Mouse (Mus musculus): ENCODE data around the gene Entpd1.

Entpd1 gene

DNA sequence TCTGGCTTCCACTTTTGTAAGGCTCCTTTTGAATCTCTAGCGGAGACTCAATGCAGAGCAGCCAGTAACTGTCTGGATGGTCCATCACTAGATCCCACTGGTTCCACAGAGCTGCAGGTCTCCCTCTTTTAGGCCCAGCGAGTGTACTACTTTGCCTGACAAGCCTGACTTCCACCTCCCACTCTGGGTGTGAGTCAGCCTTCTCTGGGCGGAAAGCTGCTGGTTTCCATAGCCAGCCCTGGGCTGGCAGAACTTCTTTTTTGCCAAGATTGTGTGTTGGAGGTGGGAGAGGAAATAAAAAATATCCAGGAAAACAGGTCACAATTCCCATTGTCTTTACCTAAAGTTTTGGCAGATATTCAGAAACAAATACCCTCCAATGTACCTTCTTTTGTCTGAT, 17.9 kb downstream of the Entpd1 start:
- 44% methylated on average over 3 of the region's 3 CpGs for WGBS

DNA sequence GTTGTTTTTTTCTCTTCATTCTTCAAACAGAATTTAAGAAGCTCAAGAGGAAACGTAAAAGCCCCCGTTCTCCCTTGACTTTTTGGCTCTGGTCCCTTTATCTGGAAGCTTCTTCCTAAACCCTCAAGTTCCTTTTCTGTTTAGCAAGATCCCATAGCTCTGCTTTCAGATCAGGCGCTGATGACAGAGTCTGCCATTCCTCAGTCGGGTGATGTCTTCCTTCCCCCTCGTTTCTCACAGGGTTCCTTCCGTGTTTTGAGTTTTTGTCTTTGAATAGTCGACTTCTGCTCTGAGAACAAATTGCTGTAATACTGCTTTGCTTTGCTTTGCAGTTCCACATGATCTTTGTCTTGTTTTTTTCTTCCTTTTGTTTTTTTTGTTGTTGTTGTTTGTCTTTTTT, 18.4 kb downstream of the Entpd1 start:
- 36% methylated on average over 7 of the region's 7 CpGs for WGBS

DNA sequence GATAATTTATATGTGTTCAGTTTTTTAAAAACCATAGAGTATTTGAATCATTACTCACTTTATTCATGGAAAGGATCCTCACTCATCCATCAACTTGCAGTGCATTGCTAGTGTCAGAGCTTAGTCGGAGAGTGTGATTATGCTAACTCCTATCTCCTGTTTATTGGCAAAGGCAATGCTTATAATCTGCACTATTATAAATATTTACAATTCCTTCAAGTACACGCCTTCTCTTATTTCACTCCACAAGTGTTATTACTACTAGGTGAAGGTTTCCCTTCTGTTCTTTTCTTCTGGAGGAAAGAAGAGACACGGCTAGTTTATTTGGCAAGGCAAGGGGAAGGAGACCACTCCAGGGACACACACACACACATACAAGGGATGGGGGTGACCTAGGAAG, 20.0 kb downstream of the Entpd1 start:
- WGBS, result 82% methylated on average over 3 of the region's 3 CpGs

DNA sequence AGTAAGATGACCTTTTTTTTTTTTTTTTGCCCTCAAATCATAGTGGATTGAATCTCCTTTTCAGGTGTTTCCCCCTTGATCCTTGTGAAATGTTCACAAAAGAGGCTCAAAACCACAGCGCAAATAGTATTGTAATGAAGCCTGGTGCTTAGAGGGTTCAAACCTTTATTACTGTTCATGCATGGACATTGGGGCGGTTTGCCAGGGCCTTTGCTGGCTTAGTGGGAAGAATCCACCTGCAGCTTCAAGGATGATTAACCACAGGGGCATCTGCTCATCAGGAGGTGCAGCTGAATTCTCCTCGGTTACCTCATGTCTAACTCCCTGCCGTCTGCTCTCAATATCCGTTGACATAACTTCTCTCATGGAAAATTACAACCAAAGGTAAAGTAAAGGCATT, 20.5 kb downstream of the Entpd1 start:
- 91% methylated on average over 5 of the region's 5 CpGs for WGBS

DNA sequence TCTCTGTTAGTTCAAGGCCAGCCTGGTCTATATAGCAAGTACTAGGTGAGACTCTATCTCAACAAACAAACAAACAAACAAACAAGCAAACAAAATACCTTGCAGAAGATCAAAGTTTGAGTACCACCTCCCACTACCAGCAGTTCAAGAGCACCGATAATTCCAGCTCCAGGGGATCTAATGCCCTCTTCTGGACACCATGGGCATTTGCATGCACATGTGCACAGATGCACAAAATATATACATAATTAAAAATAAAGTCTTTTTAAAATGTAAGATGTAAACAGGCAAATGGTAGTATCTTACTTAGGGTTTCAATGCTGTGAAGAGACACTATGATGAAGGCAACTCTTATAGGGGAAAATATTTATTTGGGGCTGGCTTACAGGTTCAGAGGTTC, 21.0 kb downstream of the Entpd1 start:
- 77% methylated on average over 1 of the region's 1 CpGs for WGBS

DNA sequence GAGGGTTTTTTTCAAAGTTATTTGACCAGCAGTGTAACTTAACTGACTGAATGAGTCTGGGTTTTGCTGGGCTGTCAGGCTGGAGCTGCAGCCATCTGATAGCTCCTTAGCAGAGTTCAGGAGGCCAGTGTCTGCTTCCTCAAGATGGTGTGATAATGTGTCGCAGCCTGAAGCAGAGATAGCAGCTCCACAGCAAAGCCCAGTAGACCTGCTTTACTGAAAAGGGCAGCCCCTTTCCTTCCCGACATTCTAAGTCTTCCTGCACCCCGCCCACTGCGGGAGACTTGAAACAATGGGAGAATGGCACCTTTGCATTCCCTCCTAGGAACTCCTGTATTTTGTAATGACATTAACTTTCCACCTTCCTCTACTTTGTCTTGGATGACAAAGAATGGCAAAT, 24.9 kb downstream of the Entpd1 start:
- WGBS, result 65% methylated on average over 4 of the region's 4 CpGs

DNA sequence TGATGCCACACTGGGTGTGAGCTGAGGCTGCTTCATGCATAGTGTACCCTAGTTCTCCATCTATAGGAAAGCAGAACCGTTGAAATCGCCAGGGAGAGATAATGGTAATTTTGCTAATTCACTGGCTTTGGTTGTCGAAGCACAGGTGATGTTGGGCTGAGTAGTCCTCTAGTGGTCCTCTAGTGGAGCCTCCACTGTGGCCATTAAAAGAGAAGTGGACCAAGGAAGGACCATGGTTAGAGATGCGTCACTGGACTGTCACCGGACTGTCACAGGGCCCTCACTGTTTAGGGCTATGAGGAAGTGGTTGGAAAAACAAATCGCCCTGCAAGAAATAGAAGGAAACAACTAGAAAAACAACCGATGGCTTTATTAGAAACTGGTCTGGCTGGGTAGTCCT, 25.4 kb downstream of the Entpd1 start:
- 75% methylated on average over 7 of the region's 7 CpGs for WGBS

DNA sequence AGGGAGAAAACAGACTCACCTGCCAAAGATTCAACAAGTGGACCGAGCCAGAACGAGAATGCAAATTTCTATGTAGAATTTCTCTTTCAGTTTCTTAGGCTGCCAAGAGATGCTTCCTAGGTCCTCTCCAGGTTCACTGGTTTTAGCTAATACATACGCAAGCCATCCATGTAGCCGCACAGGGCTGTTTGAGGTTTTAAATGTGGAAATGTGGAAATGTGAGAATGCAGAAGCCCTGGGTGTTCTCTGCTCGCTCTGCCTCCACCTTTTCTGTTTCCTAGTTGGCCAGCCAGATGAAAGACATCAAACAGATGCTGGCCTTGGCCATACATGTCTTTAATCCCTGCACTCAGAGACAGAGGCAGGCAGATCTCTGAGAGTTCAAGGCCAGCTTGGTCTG, 26.4 kb downstream of the Entpd1 start:
- 90% methylated on average over 5 of the region's 5 CpGs for WGBS

DNA sequence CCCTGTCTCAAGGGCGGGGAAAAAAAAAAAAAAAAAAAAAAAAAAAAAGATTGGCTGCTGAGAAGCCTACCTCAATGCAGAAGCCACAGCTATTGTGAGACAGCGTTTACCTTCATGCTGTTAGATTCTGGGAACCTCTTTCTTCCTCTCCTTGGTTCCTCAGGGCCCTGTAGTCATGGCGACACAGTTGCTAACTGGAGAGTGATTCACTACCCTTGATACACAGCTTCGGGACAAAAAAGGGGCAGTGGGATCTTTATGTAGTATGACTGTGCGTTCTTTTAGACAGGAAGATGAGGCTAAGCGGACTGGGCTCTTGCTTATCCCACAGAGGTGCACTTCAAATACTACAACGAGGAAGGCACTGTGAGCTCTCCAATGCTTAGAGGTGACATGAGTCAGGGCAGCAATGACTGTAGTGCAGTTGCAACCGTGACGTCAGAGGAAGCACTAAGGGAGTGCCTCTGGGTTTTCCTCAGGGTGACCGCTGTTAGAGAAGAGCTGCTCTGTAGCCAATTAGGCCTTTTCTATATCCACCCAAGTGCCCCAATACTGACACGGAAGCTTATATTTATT, 27.7 kb downstream of the Entpd1 start:
- WGBS, result 70% methylated on average over 11 of the region's 11 CpGs

DNA sequence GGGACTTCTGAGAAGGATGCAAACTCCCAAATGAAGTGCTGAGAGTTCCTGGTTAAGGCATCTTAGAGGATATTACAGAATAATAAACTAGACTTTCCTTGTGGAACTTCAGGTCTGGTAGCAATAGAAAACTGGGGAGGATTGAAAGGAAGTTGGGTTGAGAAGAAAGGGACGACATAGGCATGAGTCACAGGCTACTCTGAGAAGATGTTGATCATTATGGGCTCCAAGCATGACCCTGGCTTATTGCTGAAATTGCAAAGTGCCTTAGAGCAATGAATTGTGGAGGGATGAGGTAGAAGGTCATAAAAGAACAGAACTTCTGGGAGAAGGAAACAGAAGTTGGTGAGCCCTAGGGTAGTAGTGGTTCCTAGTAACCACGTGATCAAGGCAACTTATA, 28.6 kb downstream of the Entpd1 start:
- 87% methylated on average over 2 of the region's 2 CpGs for WGBS

DNA sequence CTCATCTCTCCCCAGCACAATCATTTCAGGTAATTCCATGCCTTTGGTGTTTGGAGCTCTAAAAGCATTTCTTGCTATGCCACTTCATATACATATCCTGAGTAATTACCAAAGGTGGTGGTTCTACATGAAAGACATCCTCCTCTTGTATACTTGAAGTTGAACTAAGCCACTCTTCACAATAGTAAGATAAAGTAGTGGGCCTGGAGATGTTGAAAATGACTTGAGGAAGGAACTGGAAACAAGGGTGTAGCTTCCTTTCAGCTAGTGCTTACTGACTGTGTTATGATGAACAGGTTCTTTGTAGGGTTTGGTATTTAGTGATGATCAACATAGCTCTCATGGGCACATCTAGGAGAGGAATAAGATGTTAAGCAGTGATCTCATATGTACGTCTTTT, 31.7 kb downstream of the Entpd1 start:
- 85% methylated on average over 1 of the region's 1 CpGs for WGBS

DNA sequence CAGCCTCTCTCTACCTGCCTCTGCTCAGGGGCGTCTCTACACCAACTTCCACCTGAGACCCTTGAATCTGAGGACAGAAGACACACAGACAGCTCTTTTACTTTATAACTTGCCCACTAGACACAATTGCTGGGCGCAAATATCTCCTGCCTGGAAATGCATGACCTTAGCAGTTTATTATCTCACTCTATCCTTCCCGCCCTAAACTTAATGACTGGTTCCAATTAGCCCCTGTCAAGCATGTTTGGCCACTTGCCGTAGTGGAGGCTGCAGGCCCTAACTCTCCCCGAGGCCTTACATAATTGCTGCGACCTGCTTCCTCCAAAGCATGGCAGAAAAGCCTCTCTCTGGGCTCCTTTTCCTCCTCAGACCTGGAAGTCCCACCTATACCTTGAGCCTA, 34.2 kb downstream of the Entpd1 start:
- WGBS, result 88% methylated on average over 6 of the region's 6 CpGs

DNA sequence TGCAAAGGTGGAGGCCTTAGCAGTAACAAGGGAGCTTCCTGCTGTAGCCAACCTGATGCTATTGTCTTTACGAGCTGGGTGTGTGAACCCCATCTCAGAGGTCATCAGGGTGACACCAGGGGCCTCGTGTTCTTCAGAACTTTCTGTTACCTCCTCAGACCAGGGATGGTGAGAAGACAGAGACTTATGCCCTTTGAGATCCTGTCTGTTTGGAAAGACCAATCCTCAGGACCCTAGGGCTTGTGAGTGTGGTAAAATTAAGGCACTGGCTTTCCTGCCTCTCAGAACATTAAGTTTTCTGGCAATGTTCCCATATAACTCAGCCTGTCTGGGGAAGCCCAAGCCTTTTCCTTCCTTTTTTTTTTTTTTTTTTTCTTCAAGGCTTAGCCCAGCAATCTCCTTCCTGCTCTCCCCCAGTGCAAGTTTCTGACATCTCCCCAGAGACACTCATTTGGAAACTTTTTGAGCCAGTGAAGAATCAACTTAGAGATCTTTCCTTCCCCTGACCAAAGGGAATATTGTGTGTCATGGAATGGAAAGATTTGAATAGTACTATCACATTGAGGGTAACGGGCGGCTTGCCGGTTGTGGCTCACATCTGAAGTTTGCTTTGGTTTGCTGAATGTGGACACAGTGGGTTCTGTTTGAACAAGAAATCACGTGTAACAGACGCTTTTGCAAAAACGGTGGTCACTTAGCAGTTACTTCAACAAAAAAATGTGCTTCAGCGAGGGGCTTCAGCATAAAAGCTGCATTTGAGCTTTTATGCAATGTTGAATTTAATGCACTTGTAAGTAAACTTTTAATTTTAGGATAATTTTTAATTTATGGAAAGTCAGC, 35.4 kb downstream of the Entpd1 start:
- 69% methylated on average over 9 of the region's 9 CpGs for WGBS

DNA sequence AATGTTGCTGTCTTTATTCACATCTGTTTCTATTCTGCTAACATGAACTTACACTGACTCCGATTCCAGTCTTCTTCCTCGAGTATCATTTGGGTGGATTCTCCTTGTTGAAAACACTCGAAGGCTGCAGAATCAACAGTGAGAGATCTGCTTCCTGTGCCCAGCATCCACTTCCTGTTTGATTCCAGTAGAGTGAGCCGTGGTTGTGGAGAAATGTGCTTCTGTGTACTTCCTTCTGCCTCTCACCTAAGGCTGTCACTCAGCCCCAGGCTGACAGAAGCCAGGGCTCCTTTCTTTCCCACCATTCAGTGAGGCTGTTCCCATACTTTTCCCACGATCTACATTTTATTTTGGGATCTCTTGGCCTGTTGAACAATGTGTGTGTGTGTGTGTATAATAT, 37.9 kb downstream of the Entpd1 start:
- WGBS, result 72% methylated on average over 5 of the region's 5 CpGs

DNA sequence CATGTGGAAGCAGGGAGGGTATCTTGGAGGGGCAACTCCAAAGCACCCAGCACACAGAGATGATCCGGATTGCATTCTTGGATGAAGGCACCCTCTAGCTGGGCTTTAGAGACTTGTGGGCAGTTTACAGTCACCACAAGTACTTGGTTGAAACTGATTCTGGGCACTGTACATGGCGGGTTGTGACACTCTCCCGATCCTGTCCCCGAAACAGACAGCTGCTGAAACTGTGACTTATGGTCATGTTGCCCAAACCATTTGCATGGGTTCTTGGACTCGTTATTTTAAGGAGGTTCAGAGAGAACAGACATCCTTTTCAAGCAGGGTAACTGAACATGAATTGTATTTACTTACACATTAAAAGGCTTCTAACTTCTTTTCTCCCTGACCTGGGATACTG, 44.0 kb downstream of the Entpd1 start:
- 87% methylated on average over 5 of the region's 5 CpGs for WGBS

DNA sequence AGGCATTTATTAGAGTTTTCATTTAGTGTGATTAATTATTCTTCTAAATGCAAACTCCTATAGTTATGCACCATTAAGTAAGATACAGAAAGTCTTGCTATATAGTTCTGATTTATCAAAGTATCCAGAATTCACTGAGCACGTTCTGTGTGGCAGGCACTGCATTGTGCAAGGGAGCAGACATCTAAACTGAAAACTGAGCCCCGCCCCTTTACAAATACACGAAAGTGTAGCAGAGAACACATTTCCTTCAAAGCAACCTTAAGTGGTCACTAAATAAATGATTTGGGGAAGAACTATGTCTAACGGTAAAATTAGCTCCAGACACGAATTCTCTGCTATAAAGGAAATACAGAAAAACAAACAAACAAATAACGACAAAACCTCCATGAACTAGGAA, 46.1 kb downstream of the Entpd1 start:
- 70% methylated on average over 6 of the region's 6 CpGs for WGBS

DNA sequence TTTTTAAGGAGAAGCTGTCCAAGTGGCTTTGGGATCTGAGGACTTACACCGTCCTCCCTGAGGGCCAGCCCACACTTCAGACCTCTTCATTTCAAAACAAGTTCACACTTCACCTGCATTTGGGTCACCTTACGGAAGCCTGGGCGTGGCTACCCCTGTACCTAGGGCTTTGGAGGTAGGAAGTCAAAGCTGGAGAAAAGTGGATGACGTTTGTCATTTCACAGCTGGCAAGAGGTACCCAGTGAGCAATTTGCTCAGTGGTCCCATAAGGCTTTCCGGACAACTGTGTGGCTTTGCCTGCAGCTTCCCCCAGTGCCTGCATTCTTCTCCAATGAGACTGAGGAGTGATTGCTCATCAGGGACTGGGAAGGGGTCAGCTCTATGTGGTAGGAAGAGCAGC, 46.8 kb downstream of the Entpd1 start:
- WGBS, result 67% methylated on average over 5 of the region's 5 CpGs

DNA sequence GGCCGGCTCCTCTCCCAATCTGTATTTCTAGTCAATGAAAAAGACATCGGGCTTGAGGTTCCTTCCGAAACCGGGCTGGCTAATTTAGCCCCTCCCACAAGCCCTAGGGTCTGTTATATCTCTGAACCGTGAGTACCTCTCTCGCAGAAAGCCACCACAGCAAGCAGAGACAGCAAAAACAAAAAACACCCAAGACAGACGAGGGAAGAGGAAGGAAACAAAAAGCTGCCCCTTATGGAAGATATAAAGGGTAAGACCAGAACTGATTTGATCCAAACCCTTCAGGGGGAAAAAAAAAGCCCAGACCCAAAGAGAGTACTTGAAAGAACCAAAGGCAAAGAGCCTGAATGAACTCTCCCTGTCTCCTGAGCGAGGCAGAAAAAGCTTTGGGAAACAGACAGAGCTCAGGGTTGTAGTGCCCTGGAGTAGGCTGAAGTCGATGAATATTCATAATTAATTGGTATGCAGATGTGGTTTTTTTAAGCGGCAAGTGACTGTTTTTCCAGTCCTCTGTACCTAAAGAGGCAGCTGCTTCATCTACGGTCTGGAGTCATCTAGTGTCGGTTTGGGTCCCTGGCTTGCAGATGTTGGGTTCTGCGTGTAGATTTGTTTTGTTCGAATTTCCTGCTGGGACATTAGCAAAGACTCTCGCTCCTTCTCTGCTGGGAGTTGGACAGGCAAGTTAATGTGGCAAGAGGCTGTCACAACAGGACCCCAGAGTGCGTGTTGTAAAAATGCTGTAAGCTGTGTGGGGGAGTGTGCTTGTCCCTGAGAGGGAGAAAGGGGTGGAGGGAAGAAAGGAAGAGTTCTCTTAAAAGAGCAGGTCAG, 47.7 kb downstream of the Entpd1 start:
- 9% methylated on average over 16 of the region's 16 CpGs for WGBS

DNA sequence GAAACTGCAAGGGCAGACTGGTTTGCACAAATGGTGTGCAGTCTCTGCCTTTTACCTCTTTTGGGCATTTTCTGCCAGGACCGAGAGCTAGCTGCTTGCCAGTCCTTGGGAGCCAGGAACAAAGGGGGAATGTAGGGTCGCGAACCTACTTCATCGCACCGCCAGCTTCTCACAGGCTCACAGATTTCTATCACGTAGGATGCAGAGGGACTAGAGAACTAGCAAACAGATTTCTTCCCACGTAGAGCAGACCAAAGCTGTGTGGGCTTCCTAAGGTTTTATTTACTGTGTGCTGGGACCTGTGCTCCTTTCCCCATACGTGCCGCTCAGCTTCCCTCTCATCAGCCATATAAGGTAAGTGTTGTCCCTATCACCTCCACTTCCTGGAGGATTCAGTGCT, 48.3 kb downstream of the Entpd1 start:
- 19% methylated on average over 9 of the region's 9 CpGs for WGBS

DNA sequence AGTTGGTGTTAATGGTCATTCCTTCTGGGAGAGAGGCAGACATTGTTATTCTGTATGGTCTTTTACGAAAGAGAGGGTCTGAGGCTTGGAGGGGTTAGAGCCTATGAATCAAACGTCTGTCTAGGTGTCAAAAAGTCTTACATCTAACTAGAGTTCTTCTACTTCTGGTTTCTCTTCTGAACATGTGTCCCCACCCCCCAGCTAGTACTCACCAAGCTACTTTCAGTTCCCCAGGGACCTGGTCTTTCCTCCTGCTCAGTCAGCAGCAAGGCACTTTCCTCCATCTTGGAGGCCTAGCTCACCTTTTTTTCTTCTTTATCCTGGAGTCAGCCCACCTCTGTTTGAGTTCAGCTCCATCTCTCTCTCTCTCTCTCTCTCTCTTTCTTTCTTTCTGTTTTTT, 48.9 kb downstream of the Entpd1 start:
- WGBS, result 66% methylated on average over 2 of the region's 2 CpGs

DNA sequence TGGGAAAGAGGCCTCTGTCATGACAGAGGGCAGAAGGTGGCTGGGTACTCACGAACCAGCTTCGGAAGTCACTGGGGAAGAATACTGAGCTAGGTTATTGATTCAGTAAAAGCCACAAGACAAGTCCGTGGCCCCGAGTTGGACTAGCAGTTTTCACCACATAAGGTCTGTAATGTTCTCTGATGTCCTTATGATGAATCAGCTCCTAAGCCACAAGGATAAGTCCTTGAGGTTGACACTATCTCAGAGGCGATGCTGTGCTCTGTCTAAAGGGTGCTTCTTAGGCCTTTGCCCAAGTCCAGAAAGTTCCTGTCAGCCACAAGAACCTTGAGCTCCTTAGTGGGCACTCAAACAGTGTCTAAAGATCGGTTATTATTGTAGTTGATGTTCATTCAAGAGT, 49.7 kb downstream of the Entpd1 start:
- 76% methylated on average over 6 of the region's 6 CpGs for WGBS

DNA sequence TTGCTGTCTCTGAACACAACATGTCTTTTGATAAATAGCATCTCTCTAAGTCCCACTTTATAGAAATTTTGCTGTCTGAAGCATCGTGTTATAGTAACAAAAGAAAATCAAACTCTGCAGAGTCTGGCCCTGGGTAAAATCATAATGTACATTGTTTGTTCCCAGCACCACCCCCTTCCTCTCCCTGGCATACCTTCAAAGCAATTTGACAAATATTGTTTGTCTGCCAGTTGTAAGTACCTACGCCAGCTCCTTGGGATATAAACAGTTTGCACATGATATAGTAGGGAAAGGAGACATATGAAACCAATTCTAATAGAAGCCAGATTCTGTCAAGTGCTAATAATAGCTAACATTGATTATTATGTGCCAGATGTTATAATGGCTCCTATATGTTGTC, 50.6 kb downstream of the Entpd1 start:
- 68% methylated on average over 2 of the region's 2 CpGs for WGBS

DNA sequence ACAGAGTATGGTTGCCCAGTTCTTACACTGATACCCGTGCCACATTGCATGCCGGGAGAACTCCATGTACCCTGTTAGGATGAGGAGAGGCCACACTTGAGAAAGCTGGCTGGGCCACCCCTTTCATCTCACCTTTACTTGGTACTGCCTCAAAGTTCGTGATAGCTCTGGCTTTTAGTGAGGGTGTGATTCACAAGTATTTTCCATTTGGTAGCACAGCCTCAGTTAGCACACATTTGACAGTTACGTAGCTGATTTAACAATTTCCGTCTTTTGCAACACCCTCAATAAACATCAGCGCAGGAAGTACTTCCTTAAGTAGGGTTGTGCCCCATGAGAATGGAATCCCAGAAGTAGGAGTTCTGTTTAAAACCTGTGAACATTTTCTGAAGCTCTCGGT, 53.6 kb downstream of the Entpd1 start:
- 78% methylated on average over 7 of the region's 7 CpGs for WGBS

All from cerebral cortex, adult 2 months (tissue).